In the genomic region with DNA sequence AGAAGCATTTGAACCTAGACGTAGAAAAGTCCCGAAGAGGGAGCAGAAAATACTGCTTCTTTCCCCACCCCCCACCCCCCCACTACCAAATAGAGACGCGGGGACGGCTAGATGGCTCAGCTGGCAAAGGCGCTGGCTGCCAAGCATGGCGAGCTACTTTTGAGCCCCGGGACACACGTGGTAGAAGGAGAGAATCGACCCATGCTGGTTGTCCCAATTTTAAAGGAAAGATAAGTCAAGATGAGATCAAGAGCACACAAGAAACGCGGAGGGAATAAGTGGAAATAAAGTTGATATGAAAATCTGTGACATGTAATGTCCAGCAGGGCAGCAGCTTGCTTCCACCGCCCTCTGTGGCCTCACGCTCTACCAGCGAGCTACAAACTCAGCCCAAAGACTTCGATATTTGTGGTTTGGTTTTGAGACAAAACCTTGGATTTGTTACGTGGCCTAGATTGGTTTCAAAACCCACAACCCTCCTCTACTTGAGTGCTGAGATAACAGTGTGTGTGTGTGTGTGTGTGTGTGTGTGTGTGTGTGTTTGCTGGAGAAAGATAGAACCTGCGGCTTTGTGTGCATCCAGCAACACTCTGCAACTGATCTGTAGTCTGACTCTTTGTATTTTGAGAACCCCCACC, we compare ENCODE assay signal across 11 mouse cellular contexts. TPM values are rescaled to one million over a fixed set of nuclear protein-coding genes. Genes with fewer than 3 reads are reported as not detected.
DNase-seq lines count a peak whose midpoint lies in the region; ATAC-seq lines count a peak whose summit lies in the region.
"Had no signal": no experiment of that assay in that cellular context is flagged by ENCODE, and none has a peak within 500 bp of the region (broad histone marks: within the 10 kb centered on the region; RNA-seq: fewer than 3 reads in every experiment).

No protein-coding gene starts in this region.

- DNase-seq in forebrain, embryonic 11.5 days (ENCODE audit: low spot score): no peak
- peak; percentile 60 for DNase-seq in midbrain, embryonic 11.5 days (ENCODE audit: low spot score, missing footprints)
- DNase-seq in midbrain, embryonic 10.5 days (ENCODE audit: low spot score): no peak
- DNase-seq in layer of hippocampus, postnatal 25 days (ENCODE audit: extremely low spot score in 1 of 2, low spot score in 1 of 2): no peak

- H3K27me3 ChIP-seq in forebrain, embryonic 13.5 days: peaks cover 19% of the 10 kb centered on the region
- H3K27me3 ChIP-seq in forebrain, embryonic 11.5 days (ENCODE audit: control insufficient read depth, insufficient read depth, low read length): 0 out of 2 replicates have a peak, but pooled peaks cover 5% of the 10 kb centered on the region
- H3K27me3 ChIP-seq in midbrain, embryonic 11.5 days (ENCODE audit: control insufficient read depth, insufficient read depth, low read length): peaks cover 7% of the 10 kb centered on the region
- peaks cover 37% of the 10 kb centered on the region for H3K27me3 ChIP-seq in midbrain, embryonic 10.5 days (ENCODE audit: low read depth, poor library complexity, severe bottlenecking)
- H3K27me3 ChIP-seq in forebrain, embryonic 15.5 days: no peaks in the 10 kb centered on the region; the same call in 1 of the 2 replicates
- H3K27me3 ChIP-seq in neural tube, embryonic 14.5 days (ENCODE audit: control insufficient read depth, insufficient read depth, low read length): peaks cover 6% of the 10 kb centered on the region; the same call in 1 of the 2 replicates
- peaks cover 35% of the 10 kb centered on the region for H3K27me3 ChIP-seq in kidney, embryonic 15.5 days

- peak overlapping the region; percentile 47; the same call in 1 of the 2 replicates for H3K4me2 ChIP-seq in forebrain, embryonic 13.5 days
- H3K4me2 ChIP-seq in forebrain, embryonic 11.5 days (ENCODE audit: low read depth, low read length, severe bottlenecking): no peak overlapping the region
- no peak overlapping the region for H3K4me2 ChIP-seq in midbrain, embryonic 11.5 days
- no peak overlapping the region for H3K4me2 ChIP-seq in forebrain, embryonic 15.5 days (replicated peaks)
- peak overlapping the region; percentile 27; the same call in 1 of the 2 replicates for H3K4me2 ChIP-seq in neural tube, embryonic 14.5 days (ENCODE audit: low read depth, low read length)
- no peak overlapping the region for H3K4me2 ChIP-seq in kidney, embryonic 15.5 days

- H3K4me3 ChIP-seq in forebrain, embryonic 13.5 days: no peak overlapping the region
- no peak overlapping the region for H3K4me3 ChIP-seq in forebrain, embryonic 11.5 days (ENCODE audit: low read depth, low read length)
- H3K4me3 ChIP-seq in midbrain, embryonic 11.5 days (ENCODE audit: low read depth, low read length): no peak overlapping the region
- H3K4me3 ChIP-seq in midbrain, embryonic 10.5 days: no peak overlapping the region
- no peak overlapping the region for H3K4me3 ChIP-seq in forebrain, embryonic 15.5 days
- H3K4me3 ChIP-seq in neural tube, embryonic 14.5 days (ENCODE audit: low read depth, low read length): no peak overlapping the region
- no peak overlapping the region for H3K4me3 ChIP-seq in kidney, embryonic 15.5 days (replicated peaks)

- peaks cover 29% of the 10 kb centered on the region for H3K4me1 ChIP-seq in forebrain, embryonic 13.5 days
- H3K4me1 ChIP-seq in forebrain, embryonic 11.5 days (replicated peaks; ENCODE audit: control insufficient read depth, insufficient read depth, low read length): no peaks in the 10 kb centered on the region
- H3K4me1 ChIP-seq in midbrain, embryonic 11.5 days (ENCODE audit: control insufficient read depth, insufficient read depth, low read length): no peaks in the 10 kb centered on the region
- peaks cover 15% of the 10 kb centered on the region for H3K4me1 ChIP-seq in midbrain, embryonic 10.5 days
- H3K4me1 ChIP-seq in forebrain, embryonic 15.5 days: peaks cover 48% of the 10 kb centered on the region
- H3K4me1 ChIP-seq in neural tube, embryonic 14.5 days (ENCODE audit: control insufficient read depth, insufficient read depth, low read length): 0 out of 2 replicates have a peak, but pooled peaks cover 2% of the 10 kb centered on the region
- peaks cover 15% of the 10 kb centered on the region for H3K4me1 ChIP-seq in kidney, embryonic 15.5 days

- H3K9ac ChIP-seq in forebrain, embryonic 13.5 days: no peak overlapping the region
- H3K9ac ChIP-seq in forebrain, embryonic 11.5 days (ENCODE audit: low read length): no peak overlapping the region
- no peak overlapping the region for H3K9ac ChIP-seq in midbrain, embryonic 11.5 days (ENCODE audit: low read length)
- H3K9ac ChIP-seq in forebrain, embryonic 15.5 days (replicated peaks): no peak overlapping the region
- no peak overlapping the region for H3K9ac ChIP-seq in neural tube, embryonic 14.5 days (replicated peaks; ENCODE audit: low read depth, low read length)
- H3K9ac ChIP-seq in kidney, embryonic 15.5 days: no peak overlapping the region

- H3K27ac ChIP-seq in forebrain, embryonic 13.5 days: no peak overlapping the region
- H3K27ac ChIP-seq in forebrain, embryonic 11.5 days (ENCODE audit: low read depth, low read length): no peak overlapping the region
- no peak overlapping the region for H3K27ac ChIP-seq in midbrain, embryonic 11.5 days (ENCODE audit: low read depth, low read length)
- H3K27ac ChIP-seq in midbrain, embryonic 10.5 days (replicated peaks): no peak overlapping the region
- H3K27ac ChIP-seq in forebrain, embryonic 15.5 days (replicated peaks): 0 out of 2 replicates have a peak overlapping the region, but pooled peaks have one; percentile 57
- no peak overlapping the region for H3K27ac ChIP-seq in neural tube, embryonic 14.5 days (ENCODE audit: low read depth, low read length)
- no peak overlapping the region for H3K27ac ChIP-seq in kidney, embryonic 15.5 days

- no peaks in the 10 kb centered on the region for H3K36me3 ChIP-seq in forebrain, embryonic 13.5 days (ENCODE audit: poor library complexity, severe bottlenecking)
- H3K36me3 ChIP-seq in forebrain, embryonic 11.5 days (ENCODE audit: control insufficient read depth, insufficient read depth, low read length): no peaks in the 10 kb centered on the region
- H3K36me3 ChIP-seq in midbrain, embryonic 11.5 days (ENCODE audit: control insufficient read depth, insufficient read depth, low read length): no peaks in the 10 kb centered on the region
- H3K36me3 ChIP-seq in midbrain, embryonic 10.5 days: no peaks in the 10 kb centered on the region
- no peaks in the 10 kb centered on the region for H3K36me3 ChIP-seq in forebrain, embryonic 15.5 days
- H3K36me3 ChIP-seq in neural tube, embryonic 14.5 days (ENCODE audit: control insufficient read depth, insufficient read depth, low read length): no peaks in the 10 kb centered on the region
- no peaks in the 10 kb centered on the region for H3K36me3 ChIP-seq in kidney, embryonic 15.5 days

- ATAC-seq in forebrain, embryonic 13.5 days: no peak
- ATAC-seq in forebrain, embryonic 11.5 days (replicated peaks; ENCODE audit: low FRiP score): no peak
- no peak for ATAC-seq in midbrain, embryonic 11.5 days (ENCODE audit: low FRiP score)
- no peak for ATAC-seq in forebrain, embryonic 15.5 days (replicated peaks)
- ATAC-seq in neural tube, embryonic 14.5 days (ENCODE audit: low read depth): no peak
- no peak for ATAC-seq in kidney, embryonic 15.5 days (replicated peaks; ENCODE audit: low FRiP score)

- H3K9me3 ChIP-seq in forebrain, embryonic 13.5 days (replicated peaks): no peaks in the 10 kb centered on the region
- H3K9me3 ChIP-seq in forebrain, embryonic 11.5 days (ENCODE audit: control insufficient read depth, low read length): no peaks in the 10 kb centered on the region
- no peaks in the 10 kb centered on the region for H3K9me3 ChIP-seq in midbrain, embryonic 11.5 days (ENCODE audit: control insufficient read depth, low read length)
- H3K9me3 ChIP-seq in midbrain, embryonic 10.5 days (replicated peaks): no peaks in the 10 kb centered on the region
- H3K9me3 ChIP-seq in forebrain, embryonic 15.5 days: no peaks in the 10 kb centered on the region
- H3K9me3 ChIP-seq in neural tube, embryonic 14.5 days (ENCODE audit: control insufficient read depth, low read length): no peaks in the 10 kb centered on the region
- no peaks in the 10 kb centered on the region for H3K9me3 ChIP-seq in kidney, embryonic 15.5 days (replicated peaks)

- 62% methylated on average over 18 of the region's 18 CpGs for WGBS in forebrain, embryonic 13.5 days
- 70% methylated on average over 18 of the region's 18 CpGs for WGBS in forebrain, embryonic 11.5 days
- 68% methylated on average over 18 of the region's 18 CpGs for WGBS in midbrain, embryonic 11.5 days
- whole genome bisulfite sequencing in midbrain, embryonic 10.5 days: 71% methylated on average over 18 of the region's 18 CpGs
- WGBS in forebrain, embryonic 15.5 days: 60% methylated on average over 18 of the region's 18 CpGs
- WGBS in neural tube, embryonic 14.5 days: 63% methylated on average over 18 of the region's 18 CpGs
- 69% methylated on average over 18 of the region's 18 CpGs for WGBS in kidney, embryonic 15.5 days

RNA-seq across cellular contexts. Expression of a gene that starts 9.0 kb away (rescaled TPM):
- 24.2 and 24.7 TPM in 2 replicates for polyA plus RNA-seq in forebrain, embryonic 13.5 days (2015; fragmentation: Nextera tagmentation; extraction: Ambion mirVana)
- 21.8 and 23.5 TPM in 2 replicates for polyA plus RNA-seq in forebrain, embryonic 11.5 days (2014; fragmentation: Nextera tagmentation; extraction: Ambion mirVana)
- 23.1 and 24.5 TPM in 2 replicates for polyA plus RNA-seq in midbrain, embryonic 11.5 days (2014; fragmentation: Nextera tagmentation; extraction: Ambion mirVana)
- polyA plus RNA-seq in midbrain, embryonic 10.5 days (2016; fragmentation: Nextera tagmentation; extraction: Ambion mirVana): 19.3 and 22.5 TPM in 2 replicates
- polyA plus RNA-seq in forebrain, embryonic 15.5 days (2015; fragmentation: Nextera tagmentation; extraction: Ambion mirVana): 22.1 and 22.5 TPM in 2 replicates
- 16.3 and 20.1 TPM in 2 replicates for polyA plus RNA-seq in neural tube, embryonic 14.5 days (2014; fragmentation: Nextera tagmentation; extraction: Ambion mirVana)
- polyA plus RNA-seq in kidney, embryonic 15.5 days (2015; fragmentation: Nextera tagmentation; extraction: Ambion mirVana): 17.3 and 18.7 TPM in 2 replicates
- 1 to 10 TPM; 7.8 to 7.9 TPM for total RNA-seq in layer of hippocampus, postnatal 25 days (2021)

RNA-seq across cellular contexts. Expression of a gene that starts 11.2 kb away (rescaled TPM):
- not detected in 2 replicates for polyA plus RNA-seq in forebrain, embryonic 13.5 days (2015; fragmentation: Nextera tagmentation; extraction: Ambion mirVana)
- polyA plus RNA-seq in forebrain, embryonic 11.5 days (2014; fragmentation: Nextera tagmentation; extraction: Ambion mirVana): not detected in 2 replicates
- polyA plus RNA-seq in midbrain, embryonic 11.5 days (2014; fragmentation: Nextera tagmentation; extraction: Ambion mirVana): 0.52 TPM in 1 of 2 replicates, not detected in the other
- 2.6 and 4.6 TPM in 2 replicates for polyA plus RNA-seq in midbrain, embryonic 10.5 days (2016; fragmentation: Nextera tagmentation; extraction: Ambion mirVana)
- polyA plus RNA-seq in forebrain, embryonic 15.5 days (2015; fragmentation: Nextera tagmentation; extraction: Ambion mirVana): not detected in 2 replicates
- not detected in 2 replicates for polyA plus RNA-seq in neural tube, embryonic 14.5 days (2014; fragmentation: Nextera tagmentation; extraction: Ambion mirVana)
- 2.6 TPM in 1 of 2 replicates, not detected in the other for polyA plus RNA-seq in kidney, embryonic 15.5 days (2015; fragmentation: Nextera tagmentation; extraction: Ambion mirVana)
- total RNA-seq in layer of hippocampus, postnatal 25 days (2021): under 1 TPM; 0.15 to 0.75 TPM
- polyA plus RNA-seq: kidney, embryonic 14.5 days had no signal

RNA-seq across cellular contexts. Expression of a gene that starts 18.1 kb away (rescaled TPM):
- polyA plus RNA-seq in forebrain, embryonic 13.5 days (2015; fragmentation: Nextera tagmentation; extraction: Ambion mirVana): 9.2 and 12.7 TPM in 2 replicates
- polyA plus RNA-seq in forebrain, embryonic 11.5 days (2014; fragmentation: Nextera tagmentation; extraction: Ambion mirVana): 29.2 and 30.2 TPM in 2 replicates
- 8.2 and 8.4 TPM in 2 replicates for polyA plus RNA-seq in midbrain, embryonic 11.5 days (2014; fragmentation: Nextera tagmentation; extraction: Ambion mirVana)
- 13.7 and 14.8 TPM in 2 replicates for polyA plus RNA-seq in midbrain, embryonic 10.5 days (2016; fragmentation: Nextera tagmentation; extraction: Ambion mirVana)
- polyA plus RNA-seq in forebrain, embryonic 15.5 days (2015; fragmentation: Nextera tagmentation; extraction: Ambion mirVana): 7.3 and 9.0 TPM in 2 replicates
- polyA plus RNA-seq in neural tube, embryonic 14.5 days (2014; fragmentation: Nextera tagmentation; extraction: Ambion mirVana): 12.7 and 16.9 TPM in 2 replicates
- polyA plus RNA-seq in kidney, embryonic 15.5 days (2015; fragmentation: Nextera tagmentation; extraction: Ambion mirVana): 88.2 and 97.7 TPM in 2 replicates
- 10 to 100 TPM in 1 of 2 experiments, 1 to 10 TPM in 1; 6.4 to 13.1 TPM for total RNA-seq in layer of hippocampus, postnatal 25 days (2021)

RNA-seq across cellular contexts. Expression of a gene that starts 24.2 kb away (rescaled TPM):
- 101 and 102 TPM in 2 replicates for polyA plus RNA-seq in forebrain, embryonic 13.5 days (2015; fragmentation: Nextera tagmentation; extraction: Ambion mirVana)
- 71.3 and 83.8 TPM in 2 replicates for polyA plus RNA-seq in forebrain, embryonic 11.5 days (2014; fragmentation: Nextera tagmentation; extraction: Ambion mirVana)
- polyA plus RNA-seq in midbrain, embryonic 11.5 days (2014; fragmentation: Nextera tagmentation; extraction: Ambion mirVana): 84.3 and 86.0 TPM in 2 replicates
- 95.4 and 96.9 TPM in 2 replicates for polyA plus RNA-seq in midbrain, embryonic 10.5 days (2016; fragmentation: Nextera tagmentation; extraction: Ambion mirVana)
- polyA plus RNA-seq in forebrain, embryonic 15.5 days (2015; fragmentation: Nextera tagmentation; extraction: Ambion mirVana): 99.6 and 102 TPM in 2 replicates
- 134 and 137 TPM in 2 replicates for polyA plus RNA-seq in neural tube, embryonic 14.5 days (2014; fragmentation: Nextera tagmentation; extraction: Ambion mirVana)
- 94.7 and 95.7 TPM in 2 replicates for polyA plus RNA-seq in kidney, embryonic 15.5 days (2015; fragmentation: Nextera tagmentation; extraction: Ambion mirVana)
- 10 to 100 TPM; 47.1 to 55.1 TPM for total RNA-seq in layer of hippocampus, postnatal 25 days (2021)

RNA-seq across cellular contexts. Expression of a gene that starts 29.8 kb away (rescaled TPM):
- 8.1 and 9.7 TPM in 2 replicates for polyA plus RNA-seq in forebrain, embryonic 13.5 days (2015; fragmentation: Nextera tagmentation; extraction: Ambion mirVana)
- 7.2 TPM in 2 replicates for polyA plus RNA-seq in forebrain, embryonic 11.5 days (2014; fragmentation: Nextera tagmentation; extraction: Ambion mirVana)
- 5.3 and 5.9 TPM in 2 replicates for polyA plus RNA-seq in midbrain, embryonic 11.5 days (2014; fragmentation: Nextera tagmentation; extraction: Ambion mirVana)
- polyA plus RNA-seq in midbrain, embryonic 10.5 days (2016; fragmentation: Nextera tagmentation; extraction: Ambion mirVana): 5.4 and 6.2 TPM in 2 replicates
- 11.2 and 12.3 TPM in 2 replicates for polyA plus RNA-seq in forebrain, embryonic 15.5 days (2015; fragmentation: Nextera tagmentation; extraction: Ambion mirVana)
- polyA plus RNA-seq in neural tube, embryonic 14.5 days (2014; fragmentation: Nextera tagmentation; extraction: Ambion mirVana): 12.2 and 14.1 TPM in 2 replicates
- 6.5 and 7.2 TPM in 2 replicates for polyA plus RNA-seq in kidney, embryonic 15.5 days (2015; fragmentation: Nextera tagmentation; extraction: Ambion mirVana)
- 10 to 100 TPM; 33.6 to 34.7 TPM for total RNA-seq in layer of hippocampus, postnatal 25 days (2021)
- total RNA-seq: granulocyte monocyte progenitor cell, adult 5-6 weeks; neutrophil, adult 5-6 weeks had no signal

Comparison
In these comparisons a context has a peak if more than half of its experiments do, and no peak if none do; other contexts are left out.
1. H3K4me2 ChIP-seq: peak in forebrain, embryonic 13.5 days (single experiment) and neural tube, embryonic 14.5 days (single experiment); none in forebrain, embryonic 11.5 days (single experiment), midbrain, embryonic 11.5 days (single experiment), forebrain, embryonic 15.5 days (single experiment) and kidney, embryonic 15.5 days (single experiment).